Mouse (Mus musculus): ENCODE results near the gene Timm17a.

The Timm17a gene

GRCm38 (mm10) chr1:135313284-135314031 lies at the start of gene Timm17a:
Gene Timm17a (minus strand): TSS chr1:135313778.
- DNase-seq (ENCODE audit: low spot score in 2 of 2) = peak; percentile 94

- no peak for DNase-seq (ENCODE audit: low spot score in 2 of 2)
Measured at GRCm38 (mm10) chr1:135362115-135362514, 48.5 kb upstream of the Timm17a start.

GRCm38 (mm10) chr1:135361491-135361890 lies 47.9 kb upstream of the Timm17a start:
- no peak for DNase-seq (ENCODE audit: low spot score in 2 of 2)

GRCm38 (mm10) chr1:135359071-135359470 lies 45.5 kb upstream of the Timm17a start:
- no peak for DNase-seq (ENCODE audit: low spot score in 2 of 2)

- peak; percentile 58 to 65 for DNase-seq (ENCODE audit: low spot score in 2 of 2)
Measured at GRCm38 (mm10) chr1:135351953-135352352, 38.4 kb upstream of the Timm17a start.

GRCm38 (mm10) chr1:135347498-135348169 lies 34.1 kb upstream of the Timm17a start:
- peak; percentile 39 to 59 for DNase-seq (ENCODE audit: low spot score in 2 of 2)

GRCm38 (mm10) chr1:135346891-135347290 lies 33.3 kb upstream of the Timm17a start:
- no peak for DNase-seq (ENCODE audit: low spot score in 2 of 2)

- DNase-seq (ENCODE audit: low spot score in 2 of 2) = no peak
Measured at GRCm38 (mm10) chr1:135344026-135344425, 30.4 kb upstream of the Timm17a start.

- no peak for DNase-seq (ENCODE audit: low spot score in 2 of 2)
Measured at GRCm38 (mm10) chr1:135341947-135342346, 28.4 kb upstream of the Timm17a start.

GRCm38 (mm10) chr1:135330578-135330977 lies 17.0 kb upstream of the Timm17a start:
- DNase-seq (ENCODE audit: low spot score in 2 of 2) = no peak

- DNase-seq (ENCODE audit: low spot score in 2 of 2) = no peak
Measured at GRCm38 (mm10) chr1:135328368-135328767, 14.8 kb upstream of the Timm17a start.

GRCm38 (mm10) chr1:135325934-135326333 lies 12.4 kb upstream of the Timm17a start:
- no peak for DNase-seq (ENCODE audit: low spot score in 2 of 2)

GRCm38 (mm10) chr1:135324571-135324970 lies 11.0 kb upstream of the Timm17a start, which contains the start of gene Lmod1:
Gene Lmod1 (plus strand): TSS chr1:135324807.
- DNase-seq (ENCODE audit: low spot score in 2 of 2) = no peak

- DNase-seq (ENCODE audit: low spot score in 2 of 2) = no peak
Measured at GRCm38 (mm10) chr1:135323367-135323901, 9.9 kb upstream of the Timm17a start.

GRCm38 (mm10) chr1:135312201-135312600 lies 1.4 kb downstream of the Timm17a start:
- no peak for DNase-seq (ENCODE audit: low spot score in 2 of 2)

GRCm38 (mm10) chr1:135311356-135311755 lies 2.2 kb downstream of the Timm17a start:
- DNase-seq (ENCODE audit: low spot score in 2 of 2) = no peak

GRCm38 (mm10) chr1:135290908-135291307 lies 22.7 kb downstream of the Timm17a start:
- DNase-seq (ENCODE audit: low spot score in 2 of 2) = no peak

- peak; percentile 11 to 39 for DNase-seq (ENCODE audit: low spot score in 2 of 2)
Measured at GRCm38 (mm10) chr1:135286311-135286710, 27.3 kb downstream of the Timm17a start.

- DNase-seq (ENCODE audit: low spot score in 2 of 2) = peak; percentile 70
Measured at GRCm38 (mm10) chr1:135283826-135284291, 29.7 kb downstream of the Timm17a start, which contains the start of gene Rnpep. Gene Rnpep (minus strand): TSS chr1:135284084.

- DNase-seq (ENCODE audit: low spot score in 2 of 2) = peak; percentile 30 to 38
Measured at GRCm38 (mm10) chr1:135283287-135283825, 30.2 kb downstream of the Timm17a start.

- peak; percentile 43 to 61 for DNase-seq (ENCODE audit: low spot score in 2 of 2)
Measured at GRCm38 (mm10) chr1:135282536-135283286, 30.9 kb downstream of the Timm17a start.
